Mouse (Mus musculus): ENCODE measurements around the gene Morc3.
"Not testable (repeated sequence)": the region's sequence is repeated elsewhere in the genome, so short reads cannot be mapped to it uniquely, and the experiment has no call there.

The Morc3 gene

DNA sequence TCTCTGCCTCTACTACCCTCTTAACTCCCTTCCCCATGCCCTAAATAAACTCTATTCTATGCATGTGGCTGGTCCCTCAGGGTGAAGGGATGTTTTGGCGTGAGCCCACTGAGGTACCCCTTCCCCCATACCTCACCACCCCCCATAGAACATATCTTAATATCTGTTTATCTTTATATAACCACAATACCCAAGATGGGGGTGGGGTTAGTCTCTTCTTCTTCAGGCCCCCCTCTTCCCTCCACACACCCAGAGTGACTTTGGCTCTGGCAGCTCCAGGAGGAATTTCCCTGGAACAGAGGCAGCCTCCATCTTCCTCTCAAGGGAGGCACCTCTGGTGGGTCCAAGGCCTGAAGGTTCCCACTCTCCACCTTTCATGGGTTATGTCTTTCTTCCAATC, 11.9 kb upstream of the Morc3 start:
- DNase-seq, result no peak

DNA sequence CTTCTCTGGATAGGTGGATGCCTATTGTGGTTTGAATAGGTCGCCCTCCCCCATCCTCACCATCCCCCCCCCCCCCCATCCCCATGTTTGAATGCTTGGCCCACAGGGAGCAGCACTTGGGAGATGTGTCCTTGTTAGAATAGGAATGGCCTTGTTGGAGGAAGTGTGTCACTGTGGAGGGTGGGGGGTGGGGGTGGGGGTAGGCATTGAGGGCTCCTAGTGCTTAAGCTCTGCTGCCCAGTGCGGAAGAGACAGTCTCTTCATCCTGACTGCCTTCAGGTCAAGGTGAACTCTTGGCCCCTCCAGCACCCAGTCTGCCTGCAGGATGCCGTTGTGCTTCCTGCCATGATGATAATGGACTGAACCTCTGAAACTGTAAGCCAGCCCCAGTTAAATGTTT, 10.2 kb upstream of the Morc3 start:
- no peak for DNase-seq

DNA sequence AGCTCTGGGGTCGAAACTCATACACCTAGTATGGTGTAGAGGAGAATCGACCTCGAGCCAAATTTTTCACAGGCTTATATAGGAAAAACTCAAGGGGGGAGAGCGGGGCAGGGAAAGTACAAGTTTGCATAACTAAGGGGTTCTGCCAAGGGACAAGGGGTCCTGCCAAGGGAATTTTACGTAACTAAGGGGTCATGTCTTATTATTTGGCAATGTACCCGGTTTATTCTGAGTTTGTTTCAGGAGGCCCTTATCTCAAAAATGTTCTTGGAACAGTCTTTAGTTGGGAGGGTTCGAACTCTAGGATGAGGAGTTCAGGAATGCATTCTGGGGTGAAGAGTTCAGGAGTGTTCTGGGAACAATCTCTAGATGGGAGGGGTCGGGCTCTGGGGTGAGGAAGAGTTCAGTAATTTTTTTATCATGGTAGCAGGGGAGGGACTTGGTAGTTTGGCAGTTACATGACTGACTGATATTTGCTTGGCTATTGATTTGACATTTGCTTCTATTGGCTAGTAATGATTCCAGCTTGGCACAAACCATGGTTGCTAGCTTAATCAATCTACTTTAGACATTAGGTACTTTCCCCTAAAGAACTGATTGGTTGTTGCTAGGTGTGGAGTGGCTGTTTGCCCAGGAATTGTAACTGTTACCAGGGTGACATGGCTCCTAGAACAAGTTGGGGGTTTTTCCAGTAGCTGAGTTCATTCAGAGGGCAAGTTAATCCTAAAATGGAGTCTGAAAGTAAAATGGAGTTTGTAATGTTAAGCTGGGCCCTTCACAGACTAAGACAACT, 9.3 kb upstream of the Morc3 start:
- not testable (repeated sequence) for DNase-seq

DNA sequence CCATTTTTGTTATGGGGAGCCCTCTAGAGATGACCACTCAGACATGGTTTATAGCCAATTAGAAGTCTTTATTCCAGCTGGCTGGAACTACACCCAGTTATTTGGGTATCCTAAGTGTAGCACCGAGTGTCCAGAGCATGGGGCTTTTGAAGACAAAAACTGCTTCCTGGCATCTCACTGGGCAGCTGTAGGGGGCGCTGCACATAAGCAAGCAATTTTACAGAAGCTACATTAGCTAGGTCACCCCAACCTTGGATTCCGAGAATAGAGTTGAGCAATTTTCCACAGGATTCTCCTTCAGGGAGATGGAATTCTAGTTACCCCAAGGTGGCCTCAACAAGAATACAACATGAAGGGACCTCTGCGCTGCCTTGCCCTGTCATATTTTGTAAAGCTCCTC, 7.1 kb upstream of the Morc3 start:
- DNase-seq, result no peak

DNA sequence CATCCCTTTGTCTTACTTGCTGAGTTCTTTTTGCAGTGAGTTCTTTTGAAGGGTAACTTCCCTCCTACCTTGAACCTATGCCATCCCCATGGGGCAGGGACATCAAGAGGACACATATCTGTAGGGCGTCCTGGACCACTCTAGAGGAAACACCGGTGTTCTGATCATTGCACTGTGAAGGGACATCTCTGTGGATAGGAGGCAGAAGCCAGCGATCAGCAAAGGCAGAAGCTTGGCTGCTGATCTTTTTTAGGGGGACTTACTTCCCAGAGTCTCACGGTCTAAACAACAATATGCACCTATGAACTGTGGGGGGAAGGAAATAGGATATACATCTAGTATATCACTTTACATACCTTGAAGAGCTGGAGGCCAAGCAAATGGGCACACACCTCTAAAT, 6.5 kb upstream of the Morc3 start:
- DNase-seq, result no peak

DNA sequence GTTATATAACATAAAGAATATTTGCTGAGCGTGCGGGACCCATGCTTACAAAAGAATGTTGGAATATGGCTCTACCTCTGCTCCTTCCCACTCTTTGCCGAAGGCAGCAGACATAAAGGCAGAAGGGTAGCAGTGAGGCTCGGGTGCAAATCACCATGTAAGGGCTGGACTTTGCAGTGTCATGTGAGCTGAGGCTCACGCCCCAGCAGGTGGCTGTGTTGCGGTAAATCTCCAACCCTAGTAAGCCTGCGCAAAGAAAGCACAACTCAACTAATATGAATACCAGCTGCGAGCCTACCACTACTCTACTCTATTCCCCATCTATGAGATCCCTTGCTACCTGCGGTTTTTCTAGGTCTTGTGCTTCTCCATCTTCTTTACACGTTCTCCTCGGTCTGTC, 5.9 kb upstream of the Morc3 start:
- DNase-seq, result no peak

DNA sequence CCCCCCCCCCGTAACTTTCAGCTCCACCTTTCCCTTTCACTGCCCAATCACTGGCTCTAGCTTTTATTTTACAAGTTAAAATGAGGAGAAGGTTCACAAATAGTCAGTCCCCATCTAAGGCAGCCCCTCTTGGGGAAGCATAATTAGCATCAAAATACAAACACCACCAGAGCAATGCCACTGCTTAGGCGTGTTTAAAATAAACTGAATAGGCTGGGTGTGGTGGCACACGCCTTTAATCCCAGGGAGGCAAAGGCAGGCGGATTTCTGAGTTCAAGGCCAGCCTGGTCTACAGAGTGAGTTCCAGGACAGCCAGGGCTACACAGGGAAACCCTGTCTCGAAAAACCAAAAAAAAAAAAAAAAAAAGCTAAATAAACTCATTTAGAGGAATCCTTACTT, 5.4 kb upstream of the Morc3 start:
- DNase-seq, result not testable (repeated sequence)

DNA sequence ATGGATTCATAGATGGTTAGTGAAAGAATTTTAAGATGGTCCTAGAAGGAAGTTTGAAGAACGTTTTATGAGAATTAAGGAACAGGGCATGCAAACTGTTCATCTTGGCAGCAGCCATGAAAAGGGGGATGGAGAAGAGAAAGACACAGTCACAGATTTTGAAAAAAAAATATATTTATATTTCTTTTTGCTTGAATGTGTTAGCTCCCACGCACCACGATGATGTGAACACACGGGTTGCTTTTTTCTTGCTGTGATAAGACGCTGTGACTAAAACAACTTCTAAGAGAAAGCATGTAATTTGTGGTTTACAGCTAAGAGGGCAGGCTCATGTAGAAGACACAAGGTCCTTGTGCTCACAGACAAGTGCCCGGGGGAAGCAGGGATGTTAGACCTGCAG, 5.0 kb upstream of the Morc3 start:
- no peak for DNase-seq

DNA sequence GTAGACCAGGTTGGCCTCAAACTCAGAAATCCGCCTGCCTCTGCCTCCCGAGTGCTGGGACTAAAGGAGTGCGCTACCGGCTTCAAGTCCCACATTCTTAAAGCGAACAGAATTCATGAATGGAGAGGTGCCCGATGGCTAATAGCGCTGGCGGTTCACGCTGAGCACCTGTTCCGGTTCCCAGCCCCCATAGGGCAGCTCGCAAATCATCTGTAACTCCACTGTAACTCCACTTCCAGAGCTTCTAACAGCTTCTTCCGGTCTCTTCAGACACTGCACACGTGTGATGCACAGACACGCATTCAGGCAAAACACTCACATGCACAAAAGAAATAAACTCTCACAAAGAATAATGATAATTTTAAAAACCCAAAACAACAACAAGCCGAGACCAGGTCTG, 2.4 kb upstream of the Morc3 start:
- DNase-seq, result no peak

DNA sequence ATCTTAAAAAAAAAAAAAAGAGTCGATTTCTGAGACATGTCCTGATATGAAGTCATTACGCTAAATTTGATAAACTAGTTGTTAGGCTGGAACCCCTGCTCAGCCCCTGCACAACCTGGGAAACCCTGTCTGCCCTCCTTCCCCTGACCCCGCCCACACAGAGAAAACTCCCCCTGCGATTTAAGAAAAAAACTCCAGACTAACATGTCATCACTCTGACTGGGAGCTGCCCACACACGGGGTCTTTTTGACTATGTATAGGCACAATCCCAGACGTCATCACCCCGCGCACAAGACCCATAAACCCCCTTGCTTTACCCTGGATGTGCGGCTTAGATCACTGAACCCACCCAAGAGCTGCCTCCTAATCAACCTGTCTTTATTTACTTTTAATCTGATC, 1.9 kb upstream of the Morc3 start:
- DNase-seq, result no peak

DNA sequence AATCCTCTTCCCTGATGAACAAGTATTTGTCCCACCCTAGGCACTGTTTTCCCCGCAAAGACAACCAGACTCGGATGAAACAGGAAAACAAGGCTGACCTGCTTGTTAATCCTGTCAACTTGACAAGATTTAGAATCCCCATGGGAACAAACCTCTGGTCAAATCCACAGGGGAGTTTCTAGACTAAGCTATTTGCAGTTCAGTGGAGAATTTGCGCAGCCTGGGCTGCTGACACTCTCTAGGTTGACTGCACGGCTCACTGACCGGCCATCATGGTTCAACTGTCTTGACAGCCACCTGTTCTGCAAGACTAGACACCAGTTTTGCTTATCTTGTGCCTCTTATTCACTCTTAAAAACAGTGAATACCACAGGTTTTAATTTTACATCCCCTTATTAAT, 1.0 kb upstream of the Morc3 start:
- DNase-seq, result peak; percentile 38

DNA sequence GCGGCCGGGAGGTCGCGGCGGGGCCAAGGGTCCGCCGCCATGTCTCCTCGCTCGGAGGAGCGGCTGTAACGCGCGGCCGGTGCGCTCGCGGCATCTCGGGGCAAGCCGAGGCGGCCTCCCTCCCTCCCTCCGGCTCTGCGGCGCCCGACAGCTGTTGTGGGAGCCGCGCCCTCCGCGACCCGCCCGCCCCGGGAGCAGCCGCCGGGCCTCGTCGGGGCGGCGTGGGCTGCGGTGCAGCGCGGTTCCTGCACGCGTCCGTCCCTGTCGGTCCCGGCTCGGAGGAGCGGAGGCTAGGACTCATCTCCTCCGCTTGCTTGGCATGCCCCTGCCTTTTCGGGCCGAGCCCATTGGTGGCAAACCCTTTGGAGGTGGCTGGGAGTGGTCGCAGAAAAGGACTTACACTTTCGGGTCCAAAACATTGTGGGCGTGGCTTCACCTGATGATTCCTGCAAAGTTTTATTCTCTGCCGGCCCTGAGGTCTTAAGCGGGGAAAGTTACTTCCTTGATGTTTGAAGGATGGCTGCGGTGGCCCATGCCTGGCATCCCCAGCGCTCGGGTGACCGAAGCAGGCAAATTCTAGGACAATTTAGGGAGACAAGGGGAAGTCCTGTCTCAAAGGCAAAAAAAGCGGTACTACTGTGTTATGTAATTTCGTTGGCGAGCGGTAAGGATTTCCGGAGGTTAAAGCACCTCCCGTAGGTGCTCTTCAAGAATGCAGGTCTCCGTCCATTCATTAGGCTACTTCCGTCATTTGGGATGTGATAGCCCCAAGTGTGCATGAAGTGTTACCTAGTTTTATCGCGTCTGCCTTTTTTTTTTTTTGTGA, 743 bp downstream of the Morc3 start:
- peak; percentile 71 for DNase-seq

DNA sequence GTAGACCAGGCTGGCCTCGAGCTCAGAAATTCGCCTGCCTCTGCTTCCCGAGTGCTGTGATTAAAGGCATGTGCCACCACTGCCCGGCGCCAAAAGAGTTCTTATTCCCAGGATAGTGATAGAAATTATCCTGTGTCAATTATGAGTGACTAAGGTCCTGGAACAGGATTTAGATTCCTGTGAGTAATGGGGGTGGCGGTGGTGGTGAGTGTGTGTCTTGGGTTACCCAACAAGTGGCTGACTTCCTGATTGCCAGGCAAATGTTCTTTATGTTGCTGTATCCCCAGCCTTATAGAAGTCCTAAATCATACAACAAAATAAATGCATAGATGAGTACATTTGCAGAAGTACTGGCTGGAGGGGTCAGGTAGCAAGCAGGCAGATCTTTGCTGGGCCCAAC, 1.6 kb downstream of the Morc3 start:
- no peak for DNase-seq

DNA sequence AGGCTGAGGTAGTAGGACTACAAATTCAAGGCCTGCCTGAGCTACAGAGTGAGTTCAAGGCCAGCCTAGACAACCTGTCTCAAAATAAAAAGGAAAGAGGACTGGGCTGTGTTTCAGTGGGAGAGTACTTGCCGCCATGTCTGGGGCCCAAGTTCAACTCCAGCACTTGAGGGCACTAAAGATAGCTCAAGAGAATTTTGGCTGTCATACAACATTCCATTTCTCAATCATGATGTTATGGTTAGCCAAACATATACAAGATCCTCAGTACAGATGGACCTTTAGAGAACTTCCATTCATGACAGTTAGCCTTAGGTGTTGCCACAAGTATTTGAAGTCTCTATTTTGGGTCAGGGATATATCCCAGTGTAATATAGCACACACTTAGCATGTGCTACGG, 2.2 kb downstream of the Morc3 start:
- no peak for DNase-seq

DNA sequence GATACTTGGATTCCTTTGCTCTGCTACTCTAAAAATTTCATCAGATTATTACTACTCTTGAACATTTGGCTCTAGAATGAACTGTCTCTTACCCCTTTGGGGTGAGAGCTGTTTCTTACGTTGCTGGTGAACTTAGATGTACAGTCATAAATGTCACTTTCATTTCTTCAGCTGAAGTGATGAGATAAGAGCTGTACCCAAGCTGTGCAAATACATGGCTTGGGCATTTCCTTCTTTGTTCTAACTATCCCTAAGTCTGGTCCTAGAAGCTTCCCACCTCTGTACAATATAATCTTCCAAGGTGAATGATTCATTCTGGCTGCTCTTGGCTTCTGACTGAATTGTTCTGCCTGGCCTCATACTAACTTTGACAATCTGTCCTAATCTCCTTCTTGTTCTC, 7.1 kb downstream of the Morc3 start:
- no peak for DNase-seq

DNA sequence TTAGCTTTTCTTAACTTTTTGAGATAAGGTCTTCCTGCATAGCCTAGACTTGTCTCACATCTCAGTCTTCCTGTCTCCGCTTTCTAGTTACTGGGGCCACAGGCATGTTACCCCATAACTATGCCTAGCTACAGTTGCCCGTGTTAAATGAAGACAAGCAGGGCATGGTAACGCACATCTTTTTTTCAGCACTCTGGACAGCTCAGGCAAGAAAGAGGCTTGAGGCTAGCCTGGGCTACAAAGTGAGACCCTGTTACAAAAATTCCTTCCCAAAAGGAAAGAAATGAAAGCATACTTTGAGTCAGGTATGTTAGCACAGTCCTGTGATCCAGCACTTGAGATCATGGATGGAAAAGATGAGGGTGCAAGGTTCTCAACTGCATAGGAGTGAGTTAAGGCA, 18.6 kb downstream of the Morc3 start:
- DNase-seq, result no peak

DNA sequence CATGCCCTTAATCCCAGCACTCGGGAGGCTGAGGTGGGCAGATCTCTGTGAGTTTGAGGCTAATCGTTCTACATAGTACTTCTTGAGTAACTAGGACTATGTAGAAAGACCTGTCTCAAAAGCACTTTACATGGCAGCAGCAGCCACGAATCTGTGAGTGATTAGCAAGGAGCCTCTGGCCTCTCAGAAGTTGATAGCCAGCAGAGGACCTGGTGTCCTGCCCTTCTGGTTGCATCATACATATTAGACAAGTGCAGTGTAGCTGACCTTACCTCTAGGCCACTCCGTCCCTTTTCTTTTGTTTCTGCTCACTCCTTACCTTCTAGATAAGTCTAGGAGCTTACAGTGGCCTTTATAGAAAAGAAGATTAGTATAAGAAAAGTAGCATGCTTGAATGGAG, 28.0 kb downstream of the Morc3 start:
- no peak for DNase-seq

DNA sequence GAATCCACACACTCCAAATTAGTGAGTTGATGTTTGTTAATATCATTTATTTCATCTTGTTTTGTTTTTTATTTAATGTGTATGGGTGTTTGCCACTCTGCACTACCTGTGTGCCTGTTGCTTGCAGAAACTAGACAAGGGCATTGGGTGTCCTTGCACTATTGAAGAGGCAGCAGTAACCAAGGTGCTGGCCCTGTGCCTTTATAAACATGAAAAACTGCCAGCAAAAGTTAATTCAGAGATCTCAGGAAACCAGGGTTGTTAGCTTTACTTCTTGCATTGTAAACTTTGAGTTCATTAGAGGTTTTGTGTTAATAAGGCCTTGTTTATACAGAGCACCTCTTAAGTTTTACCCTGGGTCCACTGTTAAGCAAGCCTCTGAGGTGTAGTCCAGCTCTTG, 28.8 kb downstream of the Morc3 start:
- DNase-seq, result peak; percentile 20

DNA sequence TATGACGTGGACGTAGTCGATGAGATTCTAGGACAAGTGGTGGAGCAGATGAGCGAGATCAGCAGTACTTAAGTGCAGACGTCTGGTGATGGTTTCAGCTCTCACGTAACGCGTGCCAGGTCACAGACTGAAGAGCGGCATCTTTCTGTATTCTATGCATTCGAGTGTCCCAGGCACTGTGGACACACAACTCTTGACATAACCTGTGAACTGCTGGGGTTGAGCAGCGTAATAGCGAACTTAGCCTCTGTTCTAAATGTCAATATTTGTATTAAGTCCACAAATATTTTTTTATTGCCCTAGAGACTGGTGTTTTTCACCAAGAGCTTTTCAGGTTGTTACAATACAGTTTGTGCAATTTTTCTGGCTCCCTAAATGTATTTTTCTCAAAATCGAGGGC, 42.9 kb downstream of the Morc3 start:
- DNase-seq, result no peak

DNA sequence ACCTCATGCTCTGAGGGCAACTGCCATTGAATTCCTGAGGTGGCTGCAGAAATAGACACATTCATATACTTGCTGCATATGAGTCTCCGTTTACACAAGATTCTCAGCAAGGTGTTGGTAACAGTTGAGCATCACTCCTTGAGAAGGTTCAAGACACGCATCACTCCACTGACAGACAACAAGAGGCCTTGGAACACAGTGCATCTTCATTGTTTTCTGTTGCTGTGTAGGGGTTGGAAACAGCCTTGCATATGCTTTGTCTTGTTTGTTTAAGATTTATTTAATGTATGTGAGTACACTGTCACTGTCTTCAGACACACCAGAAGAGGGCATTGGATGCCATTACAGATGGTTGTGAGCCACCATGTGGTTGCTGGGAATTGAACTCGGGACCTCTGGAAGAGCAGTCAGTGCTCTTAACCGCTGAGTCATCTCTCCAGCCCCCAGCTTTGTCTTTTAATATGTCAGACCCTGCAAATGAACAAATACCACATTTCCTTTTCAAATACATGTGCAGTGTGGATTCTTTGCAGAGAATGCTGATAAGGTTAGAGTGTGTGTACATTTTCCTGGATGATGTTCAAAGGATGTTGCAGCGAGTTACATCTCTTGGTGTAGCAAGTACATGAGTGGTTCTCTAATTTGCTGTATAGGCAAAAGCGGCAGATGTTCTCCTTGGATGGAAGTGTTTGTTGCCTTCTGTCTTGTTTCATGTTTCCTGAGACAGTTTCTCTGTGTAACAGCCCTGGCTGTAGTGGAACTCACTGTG, 45.9 kb downstream of the Morc3 start:
- DNase-seq, result no peak

DNA sequence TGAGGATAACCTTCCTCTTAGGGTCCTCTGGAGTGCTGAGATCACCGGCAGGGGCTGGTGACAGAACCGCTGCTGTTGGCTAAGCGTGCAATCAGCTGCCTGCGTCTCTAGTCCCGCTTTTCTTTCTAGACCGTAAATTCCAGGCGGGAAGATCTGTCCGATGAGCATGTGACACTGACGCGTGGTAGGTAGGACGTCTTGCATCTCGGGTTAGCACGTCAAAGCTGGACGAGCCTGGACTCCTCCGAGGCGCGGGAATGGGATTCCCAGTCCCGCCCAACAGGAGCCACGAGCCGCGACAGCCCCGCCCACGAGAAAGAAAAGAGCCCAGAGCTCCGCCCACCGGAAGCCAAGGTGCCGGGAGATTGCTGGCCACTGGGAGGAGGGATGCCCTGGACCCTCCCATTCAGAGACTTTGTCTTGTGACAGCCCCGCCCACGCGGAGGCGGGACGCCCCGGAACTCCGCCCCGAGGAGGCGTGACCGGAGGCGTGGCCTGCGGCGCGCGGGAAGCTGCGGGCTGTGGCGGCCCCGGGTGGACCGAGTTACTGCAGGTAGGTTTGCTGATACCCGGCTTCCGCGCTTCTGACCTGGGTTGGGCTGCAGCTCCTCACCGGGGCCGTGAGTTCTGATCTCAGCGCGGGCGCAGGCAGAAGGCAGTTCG, 51.6 kb downstream of the Morc3 start, which contains the start of gene Chaf1b:
Gene Chaf1b (plus strand): TSS at position 479 of the 663 bp plus-strand sequence.
- peak; percentile 98 for DNase-seq

DNA sequence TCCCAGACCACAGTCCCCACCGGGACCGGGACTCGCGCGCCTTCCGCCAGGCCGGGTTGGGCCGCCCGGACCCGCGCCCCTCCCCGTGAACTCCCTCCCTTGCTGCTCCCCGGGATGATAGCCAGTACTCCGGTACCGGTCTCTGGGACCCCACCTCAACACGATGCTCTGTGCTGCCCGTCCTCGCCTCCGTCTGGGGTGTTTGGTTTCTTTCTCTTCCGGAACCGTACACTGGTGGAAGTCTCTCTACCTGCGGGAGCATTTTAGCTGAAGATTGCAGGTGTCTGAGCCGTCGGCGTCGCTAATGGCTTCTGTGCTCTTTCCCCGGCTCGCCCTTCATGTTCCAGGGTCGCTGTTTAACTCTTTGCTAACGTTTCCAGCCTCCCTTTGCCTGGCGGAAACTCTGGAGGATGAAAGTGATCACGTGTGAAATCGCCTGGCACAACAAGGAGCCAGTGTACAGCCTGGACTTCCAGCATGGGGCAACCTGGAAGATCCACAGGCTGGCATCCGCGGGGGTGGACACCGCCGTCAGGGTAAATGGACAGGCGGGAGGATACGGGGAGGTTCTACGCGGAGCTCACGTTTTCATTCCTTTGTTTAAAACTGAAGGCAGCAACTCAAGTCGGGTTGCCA, 52.3 kb downstream of the Morc3 start:
- peak; percentile 46 for DNase-seq

DNA sequence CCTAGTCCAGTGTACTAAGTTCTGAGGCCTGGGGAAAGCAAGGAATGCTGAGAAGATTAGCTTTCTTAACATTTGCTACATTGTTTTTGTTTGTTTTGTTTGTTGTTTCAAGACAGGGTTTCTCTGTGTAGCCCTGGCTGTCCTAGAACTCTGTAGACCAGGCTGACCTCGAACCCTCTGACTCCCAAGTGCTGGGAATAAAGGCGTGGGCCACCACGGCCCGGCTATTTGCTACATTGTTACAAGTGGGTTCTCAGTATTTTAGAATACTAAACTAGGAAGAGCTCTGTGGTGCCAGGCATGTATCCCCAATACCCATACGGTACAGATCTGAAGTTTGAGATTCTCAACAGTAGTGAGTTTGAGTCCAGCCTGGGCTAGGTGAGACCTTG, 52.8 kb downstream of the Morc3 start:
- no peak for DNase-seq
